Mouse (Mus musculus): ENCODE measurements at regions not wholly inside any gene's neighbourhood (a gene's known extent, or its start where the extent isn't known, plus 50 kb on each side); places are given as distances from the start of the nearest gene placed in this dataset.
"Not testable (repeated sequence)": the region's sequence is repeated elsewhere in the genome, so short reads cannot be mapped to it uniquely, and the experiment has no call there.

- no peak for DNase-seq (ENCODE audit: low spot score in 2 of 2)
Observed at GRCm38 (mm10) chr15:16909396-16909795, 180.8 kb downstream of the Cdh9 start.

- not testable (repeated sequence) for DNase-seq (ENCODE audit: low spot score in 2 of 2)
Observed at GRCm38 (mm10) chr15:16909941-16910340, 181.4 kb downstream of the Cdh9 start.

- no peak for DNase-seq (ENCODE audit: low spot score in 2 of 2)
Observed at GRCm38 (mm10) chr15:16914966-16915569, 186.5 kb downstream of the Cdh9 start.

- DNase-seq (ENCODE audit: low spot score in 2 of 2): no peak
Observed at GRCm38 (mm10) chr15:16923246-16923645, 194.7 kb downstream of the Cdh9 start.

GRCm38 (mm10) chr15:16933137-16933677 lies 204.7 kb downstream of the Cdh9 start:
- no peak for DNase-seq (ENCODE audit: low spot score in 2 of 2)

- no peak for DNase-seq (ENCODE audit: low spot score in 2 of 2)
Observed at GRCm38 (mm10) chr15:16934438-16934837, 205.9 kb downstream of the Cdh9 start.

GRCm38 (mm10) chr15:16975821-16976220 lies 247.3 kb downstream of the Cdh9 start:
- DNase-seq (ENCODE audit: low spot score in 2 of 2): not testable (repeated sequence)

- no peak for DNase-seq (ENCODE audit: low spot score in 2 of 2)
Observed at GRCm38 (mm10) chr15:16990848-16991247, 262.3 kb downstream of the Cdh9 start.

GRCm38 (mm10) chr15:16995667-16996066 lies 267.1 kb downstream of the Cdh9 start:
- no peak for DNase-seq (ENCODE audit: low spot score in 2 of 2)

- DNase-seq (ENCODE audit: low spot score in 2 of 2): no peak
Observed at GRCm38 (mm10) chr15:17006139-17006538, 277.6 kb downstream of the Cdh9 start.

GRCm38 (mm10) chr15:17007811-17008210 lies 279.3 kb downstream of the Cdh9 start:
- DNase-seq (ENCODE audit: low spot score in 2 of 2): no peak

GRCm38 (mm10) chr15:17048867-17049628 lies 320.5 kb downstream of the Cdh9 start:
- DNase-seq (ENCODE audit: low spot score in 2 of 2): no peak

- DNase-seq (ENCODE audit: low spot score in 2 of 2): no peak
Observed at GRCm38 (mm10) chr15:17069772-17070171, 341.2 kb downstream of the Cdh9 start.

- DNase-seq (ENCODE audit: low spot score in 2 of 2): no peak
Observed at GRCm38 (mm10) chr15:17084030-17084429, 355.5 kb downstream of the Cdh9 start.

- DNase-seq (ENCODE audit: low spot score in 2 of 2): no peak
Observed at GRCm38 (mm10) chr15:17088644-17089228, 360.2 kb downstream of the Cdh9 start.

GRCm38 (mm10) chr15:17098927-17099326 lies 370.4 kb downstream of the Cdh9 start:
- peak; percentile 26 to 79 for DNase-seq (ENCODE audit: low spot score in 2 of 2)

GRCm38 (mm10) chr15:17101182-17101581 lies 372.6 kb downstream of the Cdh9 start:
- no peak for DNase-seq (ENCODE audit: low spot score in 2 of 2)

GRCm38 (mm10) chr15:17135721-17136120 lies 407.2 kb downstream of the Cdh9 start:
- DNase-seq (ENCODE audit: low spot score in 2 of 2): no peak

GRCm38 (mm10) chr15:17180164-17180563 lies 451.6 kb downstream of the Cdh9 start:
- no peak for DNase-seq (ENCODE audit: low spot score in 2 of 2)

GRCm38 (mm10) chr15:17181358-17182022 lies 452.9 kb downstream of the Cdh9 start:
- DNase-seq (ENCODE audit: low spot score in 2 of 2): no peak

- DNase-seq (ENCODE audit: low spot score in 2 of 2): peak in 1 of 2 experiments; percentile 5
Observed at GRCm38 (mm10) chr15:17195439-17195838, 466.9 kb downstream of the Cdh9 start.

- DNase-seq (ENCODE audit: low spot score in 2 of 2): no peak
Observed at GRCm38 (mm10) chr15:17204739-17205138, 476.2 kb downstream of the Cdh9 start.

All from cerebellum, postnatal 4 days (tissue).